Mouse (Mus musculus): ENCODE measurements around the gene Igf2bp1. TPM values are rescaled to one million over a fixed set of nuclear protein-coding genes. Genes with fewer than 3 reads are reported as not detected.

Gene Igf2bp1
- polyA plus RNA-seq, 1 experiment from 2014 or later, result 167 TPM

DNA sequence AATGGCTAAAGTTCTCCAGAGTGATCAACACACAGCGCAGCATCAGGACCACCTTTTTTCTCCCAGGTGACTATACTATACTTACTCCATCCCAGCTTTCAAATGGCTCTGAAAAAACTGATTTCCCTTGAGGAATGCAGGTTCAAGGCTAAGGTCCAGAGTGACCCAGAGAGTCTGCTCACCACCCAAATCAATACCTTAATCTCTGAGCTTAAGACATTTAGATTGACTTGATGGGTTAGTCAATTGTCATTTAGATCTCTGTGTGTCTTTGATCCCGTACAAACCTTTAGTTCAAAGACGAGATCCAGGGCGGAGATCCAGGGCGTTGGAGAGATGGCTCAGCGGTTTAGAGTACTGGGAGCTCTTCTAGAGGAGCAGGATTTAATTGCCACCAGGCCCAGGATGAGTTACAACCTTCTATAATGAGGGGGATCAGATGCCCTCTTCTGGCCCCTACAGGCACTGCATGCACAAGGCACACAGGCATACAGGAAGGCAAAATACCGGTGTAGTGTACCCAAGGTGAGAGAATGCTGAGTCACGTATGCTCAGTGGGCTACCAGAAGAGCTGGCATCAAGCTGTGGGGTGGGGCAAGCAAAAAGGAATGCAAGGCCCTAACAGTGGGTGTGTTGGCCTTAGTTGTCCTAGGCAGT, 24.9 kb downstream of the Igf2bp1 start:
- H3K27ac ChIP-seq, result no peak overlapping the region
- peaks cover 51% of the 10 kb centered on the region for H3K4me1 ChIP-seq (replicated peaks)
- H3K9me3 ChIP-seq, result no peaks in the 10 kb centered on the region
- peaks cover 83% of the 10 kb centered on the region for H3K36me3 ChIP-seq
- WGBS, result 72% methylated on average over 8 of the region's 8 CpGs
- no peak overlapping the region for H3K4me3 ChIP-seq
- peak; percentile 60 for DNase-seq (ENCODE audit: low spot score)
- H3K27me3 ChIP-seq (ENCODE audit: insufficient read depth, poor library complexity, severe bottlenecking), result no peaks in the 10 kb centered on the region

DNA sequence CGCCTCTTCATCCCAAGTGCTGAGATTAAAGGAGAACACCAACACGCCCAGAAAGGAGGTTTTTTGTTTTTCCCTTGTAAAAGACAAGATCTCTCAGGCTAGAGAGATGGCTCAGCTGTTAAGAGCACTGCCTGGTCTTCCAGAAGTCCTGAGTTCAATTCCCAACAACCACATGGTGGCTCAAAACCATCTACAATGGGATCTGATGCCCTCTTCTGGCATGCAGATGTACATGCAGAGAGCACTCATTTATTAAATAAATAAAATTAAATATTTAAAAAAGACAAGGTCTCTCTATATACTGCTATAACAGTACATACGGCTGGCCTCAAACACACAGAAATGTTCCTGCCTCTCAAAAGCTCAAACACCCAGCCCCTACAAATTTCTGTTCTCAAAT, 27.3 kb downstream of the Igf2bp1 start:
- H3K4me3 ChIP-seq, result no peak overlapping the region
- H3K27me3 ChIP-seq (ENCODE audit: insufficient read depth, poor library complexity, severe bottlenecking), result no peaks in the 10 kb centered on the region
- H3K27ac ChIP-seq, result no peak overlapping the region
- DNase-seq (ENCODE audit: low spot score), result no peak
- H3K36me3 ChIP-seq, result peaks cover 99% of the 10 kb centered on the region
- H3K4me1 ChIP-seq (replicated peaks), result peaks cover 33% of the 10 kb centered on the region
- H3K9me3 ChIP-seq, result no peaks in the 10 kb centered on the region
- 94% methylated on average over 3 of the region's 3 CpGs for WGBS

DNA sequence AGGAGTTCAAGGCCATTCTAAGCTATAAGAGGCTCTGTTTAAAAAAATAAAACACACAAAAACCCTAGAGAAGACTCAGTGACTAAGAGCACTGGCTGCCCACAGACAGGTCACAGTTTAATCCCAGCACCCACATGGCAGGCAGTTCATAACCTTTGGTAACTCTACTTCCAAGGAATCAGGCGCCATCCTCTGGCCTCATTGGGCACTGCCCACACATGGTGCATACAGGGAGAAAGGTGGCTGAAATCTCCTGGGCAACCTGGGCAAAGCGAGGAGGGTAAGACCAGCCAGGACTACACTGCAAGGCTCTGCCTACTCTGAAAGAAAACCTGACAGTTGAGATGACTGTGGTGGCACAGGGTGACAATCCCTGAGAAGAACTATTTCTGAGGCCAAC, 29.4 kb downstream of the Igf2bp1 start:
- Histone ChIP-seq H3K27ac (no peak overlapping the region), H3K27me3 (ENCODE audit: insufficient read depth, poor library complexity, severe bottlenecking) (no peaks in the 10 kb centered on the region), H3K4me1 (replicated peaks) (peaks cover 12% of the 10 kb centered on the region; the same call in 1 of the 2 replicates), H3K36me3 (peaks cover 99% of the 10 kb centered on the region), H3K4me3 (no peak overlapping the region), H3K9me3 (no peaks in the 10 kb centered on the region)
- DNase-seq (ENCODE audit: low spot score), result no peak
- 89% methylated on average over 2 of the region's 2 CpGs for WGBS

DNA sequence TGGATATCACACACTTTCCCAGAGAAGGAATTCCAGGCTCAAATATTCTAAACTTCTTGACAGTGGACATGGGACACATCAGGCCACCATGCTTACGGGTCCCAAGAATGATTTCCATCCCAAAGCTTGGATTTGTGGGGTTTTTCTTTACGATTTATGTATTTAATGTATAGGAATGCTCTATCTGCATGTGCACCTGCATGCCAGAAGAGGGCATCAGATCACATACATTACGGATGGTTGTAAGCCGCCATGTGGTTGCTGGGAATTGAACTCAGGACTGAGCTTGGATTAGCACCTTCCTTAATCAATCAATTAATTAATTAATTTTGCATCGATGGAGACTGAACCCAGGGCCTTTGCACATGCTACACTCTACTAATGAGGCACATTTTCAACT, 30.0 kb downstream of the Igf2bp1 start:
- H3K4me1 ChIP-seq (replicated peaks), result 0 out of 2 replicates have a peak, but pooled peaks cover 6% of the 10 kb centered on the region
- peaks cover 99% of the 10 kb centered on the region for H3K36me3 ChIP-seq
- 95% methylated on average over 5 of the region's 5 CpGs for WGBS
- no peak for DNase-seq (ENCODE audit: low spot score)
- H3K27me3 ChIP-seq (ENCODE audit: insufficient read depth, poor library complexity, severe bottlenecking), result no peaks in the 10 kb centered on the region
- H3K9me3 ChIP-seq, result no peaks in the 10 kb centered on the region
- no peak overlapping the region for H3K27ac ChIP-seq
- no peak overlapping the region for H3K4me3 ChIP-seq

DNA sequence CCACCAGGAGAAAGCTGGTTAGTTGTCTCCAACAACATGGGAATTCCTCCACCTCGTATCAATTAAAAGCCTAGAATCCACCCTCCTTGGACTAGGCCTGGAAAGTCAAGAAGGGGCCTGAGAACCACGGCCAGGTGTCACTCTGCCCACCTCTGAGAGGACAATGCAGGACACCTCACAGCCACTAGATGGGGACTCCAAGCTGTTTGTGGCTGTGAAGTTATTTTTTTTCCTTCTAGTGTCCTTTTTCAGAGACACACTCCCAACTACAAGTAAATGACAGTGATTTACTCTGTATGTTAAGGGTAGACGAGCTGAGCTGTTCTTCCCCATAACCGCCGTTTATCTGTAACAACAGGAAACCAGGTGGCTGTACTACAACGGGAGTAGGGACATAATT, 32.6 kb downstream of the Igf2bp1 start:
- no peak overlapping the region for H3K4me3 ChIP-seq
- H3K4me1 ChIP-seq (replicated peaks), result no peaks in the 10 kb centered on the region
- 90% methylated on average over 6 of the region's 6 CpGs for WGBS
- no peaks in the 10 kb centered on the region for H3K9me3 ChIP-seq
- DNase-seq (ENCODE audit: low spot score), result no peak
- peaks cover 99% of the 10 kb centered on the region for H3K36me3 ChIP-seq
- no peak overlapping the region for H3K27ac ChIP-seq
- no peaks in the 10 kb centered on the region for H3K27me3 ChIP-seq (ENCODE audit: insufficient read depth, poor library complexity, severe bottlenecking)

DNA sequence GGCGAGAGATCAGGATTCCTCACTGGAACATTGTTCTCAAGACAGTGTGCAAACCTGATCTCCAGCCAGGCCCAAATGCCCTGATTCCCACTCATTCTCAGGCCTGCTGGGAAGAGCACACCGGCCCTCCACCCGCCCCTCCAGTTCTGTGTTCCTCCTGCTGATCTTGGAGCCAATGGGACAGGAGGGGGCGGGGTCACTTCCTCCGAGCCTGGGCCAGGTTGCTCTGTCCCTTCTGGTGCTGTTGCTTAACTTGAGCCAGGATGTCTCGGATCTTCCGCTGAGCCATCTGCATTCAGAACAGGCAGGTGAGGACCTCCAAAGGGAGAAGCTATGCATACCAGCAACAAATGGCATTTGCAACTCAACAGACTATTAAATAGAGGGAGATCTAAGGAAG, 42.4 kb downstream of the Igf2bp1 start:
- H3K4me3 ChIP-seq, result no peak overlapping the region
- peaks cover 98% of the 10 kb centered on the region for H3K36me3 ChIP-seq
- peaks cover 10% of the 10 kb centered on the region for H3K4me1 ChIP-seq (replicated peaks)
- H3K27ac ChIP-seq, result no peak overlapping the region
- no peaks in the 10 kb centered on the region for H3K27me3 ChIP-seq (ENCODE audit: insufficient read depth, poor library complexity, severe bottlenecking)
- WGBS, result 76% methylated on average over 7 of the region's 7 CpGs
- no peaks in the 10 kb centered on the region for H3K9me3 ChIP-seq
- no peak for DNase-seq (ENCODE audit: low spot score)

DNA sequence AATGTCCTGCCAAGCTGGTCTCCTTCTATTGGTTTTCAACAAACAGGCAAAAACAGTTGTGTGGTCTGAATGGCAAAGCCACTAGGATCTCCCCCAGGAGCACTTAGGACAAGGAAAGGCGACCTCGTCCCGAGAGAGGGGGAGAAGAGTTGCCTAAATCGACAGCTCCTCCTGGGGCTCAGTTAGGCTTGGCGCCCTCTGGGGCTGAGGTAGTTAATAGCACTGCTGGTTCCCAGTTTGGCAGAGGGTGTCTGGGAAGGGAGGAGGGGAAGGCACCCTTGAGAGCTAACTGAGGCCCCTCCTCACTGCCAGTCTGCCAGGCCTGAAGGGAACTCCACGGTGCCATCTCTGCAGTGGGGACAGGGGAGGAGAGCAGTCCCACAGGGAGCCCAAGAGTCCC, 46.6 kb downstream of the Igf2bp1 start:
- no peak overlapping the region for H3K27ac ChIP-seq
- no peak overlapping the region for H3K4me3 ChIP-seq
- no peak for DNase-seq (ENCODE audit: low spot score)
- no peaks in the 10 kb centered on the region for H3K27me3 ChIP-seq (ENCODE audit: insufficient read depth, poor library complexity, severe bottlenecking)
- H3K4me1 ChIP-seq (replicated peaks), result peaks cover 20% of the 10 kb centered on the region
- H3K36me3 ChIP-seq, result peaks cover 79% of the 10 kb centered on the region
- 67% methylated on average over 6 of the region's 6 CpGs for WGBS
- H3K9me3 ChIP-seq, result no peaks in the 10 kb centered on the region

DNA sequence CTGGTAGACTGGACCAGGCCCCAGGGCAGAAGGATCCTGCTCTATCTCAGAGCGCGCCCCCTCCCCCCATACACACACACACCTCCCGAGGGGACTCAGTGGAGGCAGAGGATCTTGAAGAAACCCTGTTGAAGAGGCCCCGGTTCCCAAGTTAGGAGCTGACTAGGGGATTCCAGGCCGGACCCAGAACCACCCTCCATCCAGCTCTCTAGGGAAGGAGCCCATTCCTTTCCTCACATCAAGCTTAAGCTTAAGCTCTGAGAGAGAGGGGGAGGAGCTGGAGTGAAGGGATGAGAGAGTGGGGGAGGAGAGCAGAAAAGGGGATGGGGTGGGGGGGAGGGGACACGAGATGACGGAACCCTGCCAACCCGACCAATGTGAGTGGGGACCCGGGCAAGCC, 47.5 kb downstream of the Igf2bp1 start:
- Histone ChIP-seq H3K9me3 (0 out of 2 replicates have a peak, but pooled peaks cover 2% of the 10 kb centered on the region), H3K36me3 (peaks cover 71% of the 10 kb centered on the region), H3K27me3 (ENCODE audit: insufficient read depth, poor library complexity, severe bottlenecking) (no peaks in the 10 kb centered on the region), H3K4me3 (no peak overlapping the region), H3K4me1 (replicated peaks) (peaks cover 20% of the 10 kb centered on the region), H3K27ac (no peak overlapping the region)
- no peak for DNase-seq (ENCODE audit: low spot score)
- WGBS, result 66% methylated on average over 9 of the region's 9 CpGs

DNA sequence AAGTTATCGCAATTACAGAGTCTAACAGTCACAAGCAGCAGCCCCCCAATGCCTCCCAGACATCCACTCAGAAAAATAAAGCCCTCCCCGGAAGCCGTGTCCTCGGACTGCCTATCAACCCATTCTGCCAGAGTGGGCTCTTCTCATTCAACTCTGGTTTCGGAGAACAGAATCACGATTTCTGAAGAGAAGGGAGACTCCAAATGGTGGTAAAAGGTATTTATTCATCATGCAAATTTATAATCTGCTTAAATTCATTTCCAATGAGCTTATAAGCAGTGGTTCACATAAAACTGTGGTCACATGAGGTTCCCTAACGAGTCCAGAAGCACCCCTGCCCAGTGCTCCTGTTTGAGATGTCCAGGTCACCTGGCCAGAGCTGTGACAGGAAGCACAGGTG, 48.3 kb downstream of the Igf2bp1 start:
- 0 out of 2 replicates have a peak, but pooled peaks cover 3% of the 10 kb centered on the region for H3K9me3 ChIP-seq
- peaks cover 62% of the 10 kb centered on the region for H3K36me3 ChIP-seq
- no peak overlapping the region for H3K27ac ChIP-seq
- 75% methylated on average over 7 of the region's 7 CpGs for WGBS
- H3K27me3 ChIP-seq (ENCODE audit: insufficient read depth, poor library complexity, severe bottlenecking), result no peaks in the 10 kb centered on the region
- no peak overlapping the region for H3K4me3 ChIP-seq
- H3K4me1 ChIP-seq (replicated peaks), result peaks cover 20% of the 10 kb centered on the region
- DNase-seq (ENCODE audit: low spot score), result no peak

DNA sequence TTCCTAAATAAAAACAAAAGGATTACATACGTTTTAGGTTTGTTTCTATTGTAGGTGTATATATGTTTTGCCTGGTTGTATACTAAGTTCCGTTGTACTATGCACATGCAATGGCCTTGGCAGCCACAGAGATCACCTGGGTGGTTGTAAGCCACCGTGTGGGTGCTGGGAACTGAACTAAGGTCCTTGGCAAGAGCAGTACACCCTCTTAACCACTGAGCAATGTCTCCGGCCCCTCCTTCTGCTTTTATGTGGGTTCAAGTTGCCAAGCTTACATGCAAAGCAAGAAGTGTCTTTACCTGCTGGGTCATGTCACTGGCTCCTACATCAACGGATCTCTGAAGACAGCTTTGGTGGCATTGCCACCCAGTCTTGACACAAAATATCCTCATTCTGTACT, 52.4 kb downstream of the Igf2bp1 start:
- no peaks in the 10 kb centered on the region for H3K27me3 ChIP-seq (ENCODE audit: insufficient read depth, poor library complexity, severe bottlenecking)
- no peak overlapping the region for H3K4me3 ChIP-seq
- 0 out of 2 replicates have a peak, but pooled peaks cover 3% of the 10 kb centered on the region for H3K9me3 ChIP-seq
- H3K4me1 ChIP-seq (replicated peaks), result peaks cover 10% of the 10 kb centered on the region
- 83% methylated on average over 5 of the region's 5 CpGs for WGBS
- peaks cover 23% of the 10 kb centered on the region for H3K36me3 ChIP-seq
- no peak for DNase-seq (ENCODE audit: low spot score)
- H3K27ac ChIP-seq, result no peak overlapping the region

DNA sequence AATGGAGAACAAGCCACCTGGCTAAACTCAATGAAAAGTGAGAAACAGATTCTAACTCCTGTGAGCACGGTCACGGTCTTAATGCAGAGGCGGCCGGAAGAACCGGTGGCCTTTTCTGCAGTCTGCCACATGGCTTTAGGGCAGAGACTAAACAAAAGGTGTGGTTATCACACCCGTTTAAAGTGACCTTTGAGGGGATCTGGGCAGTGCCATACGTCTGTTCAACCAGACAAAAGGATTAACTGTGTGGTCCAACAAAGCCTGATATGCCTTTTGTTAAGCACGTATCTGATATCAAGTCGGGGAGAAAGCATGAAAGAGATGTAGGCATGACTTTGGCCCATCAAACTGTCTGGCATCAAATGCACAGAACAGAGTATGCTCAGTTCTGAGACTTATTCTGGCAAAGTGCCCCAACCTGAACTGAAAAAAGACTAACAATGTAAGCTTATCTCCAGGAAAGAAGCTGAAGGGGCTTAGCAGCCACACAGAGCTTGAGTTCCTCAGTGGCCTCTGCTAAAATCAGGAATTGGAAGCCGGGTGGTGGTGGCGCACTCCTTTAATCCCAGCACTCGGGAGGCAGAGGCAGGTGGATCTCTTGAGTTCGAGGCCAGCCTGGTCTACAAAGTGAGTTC, 59.8 kb downstream of the Igf2bp1 start:
- no peak for DNase-seq (ENCODE audit: low spot score)

DNA sequence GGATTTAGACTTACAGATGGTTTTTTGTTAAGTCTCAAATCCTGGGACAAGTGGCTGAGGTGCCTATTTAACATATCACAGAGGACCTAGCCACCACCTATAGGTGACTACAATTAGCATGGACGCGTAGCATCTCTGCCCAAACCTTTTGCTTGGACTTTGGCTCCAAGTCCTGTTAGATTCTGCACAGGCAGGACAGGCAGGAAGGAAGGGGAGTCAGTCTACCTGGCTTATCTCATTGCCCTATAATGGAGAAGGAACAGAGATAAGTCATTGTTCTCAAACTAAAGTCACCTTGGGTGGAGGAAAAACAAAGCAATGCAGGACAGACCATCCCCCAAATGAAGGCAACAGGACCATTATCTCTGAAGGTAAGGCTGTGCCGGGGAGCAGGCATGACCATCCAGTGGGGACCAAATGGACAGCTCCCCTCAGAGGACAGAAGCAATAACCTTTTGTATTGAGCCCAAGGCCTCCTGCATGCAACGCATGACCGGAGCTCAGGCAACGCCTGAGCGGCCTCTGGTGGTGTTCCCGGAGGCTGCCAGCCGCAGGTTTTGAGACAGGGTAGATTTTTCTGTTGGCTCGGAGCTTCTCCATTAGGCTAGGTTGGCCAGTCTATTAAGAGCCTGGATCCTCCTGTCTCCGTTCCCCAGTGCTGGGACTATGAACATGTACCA, 65.8 kb downstream of the Igf2bp1 start:
- DNase-seq (ENCODE audit: low spot score), result peak; percentile 28
- H3K4me1 ChIP-seq (replicated peaks), result no peaks in the 10 kb centered on the region
- no peak overlapping the region for H3K27ac ChIP-seq
- WGBS, result 39% methylated on average over 11 of the region's 11 CpGs
- H3K9me3 ChIP-seq, result no peaks in the 10 kb centered on the region
- no peak overlapping the region for H3K4me3 ChIP-seq
- H3K27me3 ChIP-seq (ENCODE audit: insufficient read depth, poor library complexity, severe bottlenecking), result no peaks in the 10 kb centered on the region
- no peaks in the 10 kb centered on the region for H3K36me3 ChIP-seq

More for the DNA sequence above, 59.8 kb downstream of the Igf2bp1 start:
- Histone ChIP-seq H3K4me3 (no peak overlapping the region), H3K27me3 (ENCODE audit: insufficient read depth, poor library complexity, severe bottlenecking) (no peaks in the 10 kb centered on the region), H3K9me3 (no peaks in the 10 kb centered on the region), H3K4me1 (replicated peaks) (0 out of 2 replicates have a peak, but pooled peaks cover 3% of the 10 kb centered on the region), H3K36me3 (no peaks in the 10 kb centered on the region), H3K27ac (no peak overlapping the region)
- WGBS, result 63% methylated on average over 13 of the region's 13 CpGs

DNA sequence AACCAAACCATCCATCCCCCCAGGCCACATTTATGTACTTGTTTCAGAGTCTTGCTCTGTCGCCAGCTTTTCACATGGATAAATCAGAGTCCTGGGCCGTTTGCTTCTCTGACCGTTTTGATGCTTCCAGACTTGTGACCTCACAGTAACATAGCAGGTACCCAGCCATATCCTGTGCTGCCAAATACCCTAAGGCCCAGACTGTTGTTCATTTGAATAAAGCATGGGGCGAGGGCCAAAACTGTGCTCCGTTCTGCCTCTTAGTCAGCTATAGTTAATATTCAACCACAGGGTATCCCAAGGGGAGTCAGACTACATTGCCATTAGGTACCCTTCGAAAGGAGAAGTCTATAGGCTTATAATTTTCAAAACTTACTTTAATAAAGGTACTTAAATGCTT, 69.3 kb downstream of the Igf2bp1 start:
- 84% methylated on average over 6 of the region's 6 CpGs for WGBS
- Histone ChIP-seq H3K27me3 (ENCODE audit: insufficient read depth, poor library complexity, severe bottlenecking) (no peaks in the 10 kb centered on the region), H3K4me1 (replicated peaks) (no peaks in the 10 kb centered on the region)

More for the DNA sequence above, 69.3 kb downstream of the Igf2bp1 start:
- no peak overlapping the region for H3K4me3 ChIP-seq
- H3K36me3 ChIP-seq, result no peaks in the 10 kb centered on the region
- no peak overlapping the region for H3K27ac ChIP-seq
- DNase-seq (ENCODE audit: low spot score), result no peak
- H3K9me3 ChIP-seq, result no peaks in the 10 kb centered on the region

Measured in hindbrain, embryonic 10.5 days (tissue).